Mouse (Mus musculus): ENCODE results near the gene Gnat1.

Gnat1 gene

DNA sequence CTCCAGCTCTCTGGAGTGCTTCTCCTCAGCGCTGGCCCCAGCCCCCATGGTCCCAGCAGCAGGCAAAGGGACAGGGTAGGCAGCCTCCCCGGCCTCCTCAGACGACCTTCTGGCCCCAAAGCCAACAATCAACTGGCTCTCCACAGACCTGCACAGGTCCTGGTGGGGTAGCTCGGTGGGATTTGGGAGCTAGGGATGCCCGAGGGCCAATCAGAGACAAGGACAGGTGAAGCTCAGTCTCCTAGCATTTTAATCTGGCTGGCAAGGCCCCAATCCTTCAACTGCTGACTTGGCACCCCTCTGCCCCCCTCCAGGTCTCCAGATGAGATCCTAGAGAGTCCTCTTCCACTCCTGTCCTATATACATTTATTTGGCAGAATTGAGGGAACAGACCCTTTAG is at the start of gene Gnat1:
Gnat1 (minus strand) TSS at position 212 of the 400 bp plus-strand sequence.
- no peak for DNase-seq

- DNase-seq: no peak
Measured at GRCm38 (mm10) chr9:107728919-107729670, 49.6 kb upstream of the Gnat1 start.

- peak; percentile 39 for DNase-seq
Measured at GRCm38 (mm10) chr9:107727041-107727440, 47.5 kb upstream of the Gnat1 start.

DNA sequence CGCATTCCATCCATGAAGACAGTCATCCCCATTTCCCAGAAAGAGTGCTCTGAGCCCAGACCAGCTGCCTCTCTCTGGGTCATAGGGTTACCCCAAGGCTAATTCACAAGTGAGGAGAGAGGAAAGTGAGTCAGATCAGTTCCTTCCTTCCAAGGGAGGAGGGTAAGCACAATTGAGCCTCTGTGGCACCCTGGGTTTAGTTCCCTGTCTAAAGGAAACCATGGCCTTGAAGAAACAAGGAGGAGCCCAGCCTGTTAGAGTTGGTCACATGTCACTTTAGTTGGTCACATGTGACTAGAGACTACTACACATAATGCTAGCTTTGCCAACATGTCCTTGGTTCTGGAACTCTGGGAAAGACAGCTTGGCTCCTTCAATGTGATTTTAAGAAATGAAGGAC is 45.3 kb upstream of the Gnat1 start:
- DNase-seq: peak; percentile 42

- peak; percentile 88 for DNase-seq
Measured at GRCm38 (mm10) chr9:107723794-107724531, 44.5 kb upstream of the Gnat1 start.

GRCm38 (mm10) chr9:107723292-107723691 is 43.8 kb upstream of the Gnat1 start:
- no peak for DNase-seq

DNA sequence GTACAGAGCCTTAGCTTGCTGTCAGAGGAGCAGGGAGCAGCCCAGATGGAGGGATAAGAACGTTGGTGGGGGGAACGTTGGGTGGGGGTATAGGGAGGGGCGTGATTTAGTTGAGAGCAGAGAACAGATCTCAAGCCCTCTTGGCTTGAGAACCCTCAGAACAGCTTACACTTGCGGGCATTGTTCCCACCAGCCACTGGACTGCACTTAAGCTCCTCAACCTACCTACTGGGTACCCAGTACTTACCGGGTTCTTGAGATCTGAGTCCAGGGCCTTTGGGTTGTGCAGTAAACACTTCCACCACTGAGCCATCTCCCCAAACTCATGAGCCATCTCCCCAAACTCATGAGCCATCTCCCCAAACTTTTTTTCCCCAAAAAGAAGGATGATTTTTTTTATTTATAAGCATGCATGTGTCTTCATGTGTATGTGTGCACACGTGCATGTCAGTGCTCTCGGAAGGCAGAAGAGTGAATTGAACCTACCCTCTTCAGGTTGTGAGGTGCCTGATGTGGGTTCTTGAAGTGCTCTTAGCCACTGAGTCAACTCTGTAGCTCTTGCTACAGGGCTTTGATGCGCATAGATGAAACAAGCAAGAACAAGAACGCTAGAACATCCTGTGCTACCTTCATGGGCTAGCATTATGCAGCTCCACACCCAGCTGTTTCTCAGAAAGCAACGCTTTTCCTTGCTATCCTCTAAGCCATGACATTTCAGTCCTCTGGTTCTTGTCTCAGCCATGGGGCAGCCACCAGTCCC is 39.4 kb upstream of the Gnat1 start:
- DNase-seq: no peak

GRCm38 (mm10) chr9:107716951-107717350 is 37.4 kb upstream of the Gnat1 start:
- no peak for DNase-seq

- DNase-seq: no peak
Measured at GRCm38 (mm10) chr9:107715632-107716031, 36.1 kb upstream of the Gnat1 start.

- peak; percentile 59 for DNase-seq
Measured at GRCm38 (mm10) chr9:107714221-107714952, 34.9 kb upstream of the Gnat1 start.

GRCm38 (mm10) chr9:107709697-107710483 is 30.4 kb upstream of the Gnat1 start, which contains the start of gene Sema3f:
Gene Sema3f, minus strand, starts transcription at chr9:107710475.
- DNase-seq: peak; percentile 86

DNA sequence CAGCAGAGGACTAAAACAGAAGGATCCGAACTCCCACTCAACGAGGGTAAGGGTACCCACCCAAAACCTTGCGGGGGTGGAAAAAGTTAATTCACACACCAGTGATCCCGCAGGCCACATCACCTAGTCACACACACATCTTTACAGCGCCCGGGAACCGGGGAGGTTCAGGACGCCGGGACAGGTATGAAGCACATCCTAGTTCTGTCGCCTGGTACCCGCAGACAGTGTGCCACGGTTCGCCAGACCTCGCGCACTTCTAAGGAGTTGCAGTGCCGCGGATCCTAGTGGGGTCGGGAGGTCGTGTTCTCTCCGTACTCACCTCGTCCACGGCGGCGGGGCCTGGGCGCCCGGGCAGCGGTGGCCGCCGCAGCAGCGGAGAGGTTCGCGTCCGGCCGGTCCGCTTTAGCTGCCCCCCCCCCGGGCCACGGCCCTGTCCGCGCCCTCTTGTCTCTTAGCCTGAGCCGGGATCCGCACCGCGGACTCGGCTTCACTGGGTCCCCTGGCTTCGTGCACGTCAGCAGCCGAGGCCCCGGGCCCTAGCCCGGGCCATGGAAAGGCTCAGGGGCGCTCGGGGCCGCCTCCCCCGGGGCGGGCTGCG is 29.7 kb upstream of the Gnat1 start:
- DNase-seq: no peak

- DNase-seq: no peak
Measured at GRCm38 (mm10) chr9:107708439-107709095, 29.1 kb upstream of the Gnat1 start.

DNA sequence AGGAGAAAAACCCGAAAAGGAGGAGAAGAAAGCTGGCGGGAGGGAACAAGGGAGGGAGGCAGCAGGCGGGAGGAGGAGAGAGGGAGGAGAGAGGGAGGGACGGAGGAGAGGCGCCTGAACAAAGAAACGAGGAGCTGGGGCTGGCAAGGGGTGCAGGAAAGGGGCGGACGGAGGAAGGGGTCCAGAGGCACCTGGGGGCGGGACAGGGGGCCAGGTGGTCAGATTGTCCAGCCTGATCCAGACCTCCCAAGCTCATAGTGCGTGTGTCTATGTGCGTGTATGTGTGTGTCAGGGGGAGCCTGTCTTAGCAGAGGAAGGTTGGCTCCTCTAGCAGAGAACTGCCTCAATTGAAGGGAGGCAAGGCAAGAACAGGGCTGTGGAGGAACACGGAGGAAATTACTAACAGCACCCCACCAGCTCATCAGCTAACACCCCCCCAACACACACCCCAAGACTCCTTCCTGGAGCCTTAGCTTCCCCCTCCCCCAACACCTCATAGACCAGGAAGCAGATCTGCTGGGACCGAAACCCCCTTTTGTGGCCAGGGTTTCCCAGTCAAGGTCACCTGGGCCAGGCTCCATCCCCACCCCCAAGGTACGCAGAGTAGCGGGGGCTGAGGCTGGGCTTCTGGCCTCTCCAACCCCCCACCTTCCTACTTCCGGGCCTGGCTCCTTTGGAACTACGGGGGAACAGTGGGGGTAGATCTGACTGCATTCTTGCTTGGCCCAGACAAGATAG is 28.4 kb upstream of the Gnat1 start:
- no peak for DNase-seq

DNA sequence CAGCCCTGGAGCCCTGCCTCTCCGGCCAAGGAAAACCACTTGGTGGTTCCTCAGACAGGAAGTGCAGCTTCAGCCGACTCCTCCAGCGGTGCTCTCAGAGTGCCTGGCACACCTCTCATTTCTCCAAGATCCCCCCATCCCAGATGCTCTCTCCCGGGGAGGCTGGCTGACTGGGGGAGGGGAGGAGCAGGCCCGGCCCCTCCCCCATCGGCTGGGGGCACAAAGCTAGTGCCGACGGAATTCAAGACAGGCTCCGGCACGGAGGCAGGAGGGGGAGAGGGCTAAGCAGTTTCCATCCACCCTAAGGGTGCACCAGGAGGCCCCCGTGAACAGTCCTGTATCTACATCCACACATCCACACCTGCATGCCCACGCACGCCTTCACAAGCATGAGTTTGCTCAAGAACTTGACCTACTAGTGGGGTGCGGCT is 27.3 kb upstream of the Gnat1 start:
- DNase-seq: no peak

DNA sequence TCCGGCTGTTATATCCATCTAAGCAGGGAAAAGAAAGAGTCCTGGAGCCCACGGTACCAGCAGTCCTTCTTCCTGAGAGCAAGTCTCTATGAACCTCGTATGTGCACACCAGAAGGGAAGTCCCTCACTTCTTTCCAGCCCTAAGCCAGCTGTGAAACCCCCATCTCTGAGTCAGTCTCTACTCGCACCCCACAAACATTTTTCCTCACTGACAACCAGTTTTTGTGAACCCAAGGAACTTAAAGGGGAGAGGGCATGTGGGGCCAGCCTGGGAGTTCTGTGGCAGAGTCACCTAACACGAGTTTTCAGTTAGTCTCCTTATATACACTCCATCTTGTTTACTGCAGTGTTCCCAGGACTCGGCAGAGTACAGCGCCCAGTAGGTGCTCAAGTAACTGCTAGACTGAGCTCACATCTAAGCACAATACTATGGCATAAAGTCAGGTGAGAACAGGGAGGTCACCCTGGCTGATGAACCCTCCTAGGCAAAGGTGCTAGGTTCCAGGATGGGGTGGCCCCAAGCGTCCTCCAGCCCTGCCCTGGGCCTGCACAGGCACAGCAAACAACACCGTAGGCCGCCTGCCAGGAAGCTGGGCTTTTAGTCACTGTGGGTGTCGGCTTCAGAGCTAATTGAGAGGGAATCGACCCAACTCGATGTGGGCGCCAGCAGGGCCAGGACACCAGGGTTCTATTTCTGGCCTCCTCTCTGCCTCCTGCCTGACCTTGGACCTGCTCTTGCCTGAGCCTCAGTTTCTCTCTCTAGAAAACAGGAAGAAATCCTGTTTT is 24.0 kb upstream of the Gnat1 start:
- no peak for DNase-seq

GRCm38 (mm10) chr9:107702606-107703185 is 23.2 kb upstream of the Gnat1 start:
- DNase-seq: no peak

- peak; percentile 64 for DNase-seq
Measured at GRCm38 (mm10) chr9:107701594-107701993, 22.1 kb upstream of the Gnat1 start.

GRCm38 (mm10) chr9:107700114-107700571 is 20.6 kb upstream of the Gnat1 start:
- no peak for DNase-seq

Data from kidney, adult 9 months (tissue).